Mouse (Mus musculus): ENCODE data around the gene Ppp2r5d. TPM values are rescaled to one million over a fixed set of nuclear protein-coding genes. Genes with fewer than 3 reads are reported as not detected.

The Ppp2r5d gene
- polyA plus RNA-seq (2015; fragmentation: Nextera tagmentation; extraction: Ambion mirVana) = 71.7 and 82.4 TPM in 2 replicates

DNA sequence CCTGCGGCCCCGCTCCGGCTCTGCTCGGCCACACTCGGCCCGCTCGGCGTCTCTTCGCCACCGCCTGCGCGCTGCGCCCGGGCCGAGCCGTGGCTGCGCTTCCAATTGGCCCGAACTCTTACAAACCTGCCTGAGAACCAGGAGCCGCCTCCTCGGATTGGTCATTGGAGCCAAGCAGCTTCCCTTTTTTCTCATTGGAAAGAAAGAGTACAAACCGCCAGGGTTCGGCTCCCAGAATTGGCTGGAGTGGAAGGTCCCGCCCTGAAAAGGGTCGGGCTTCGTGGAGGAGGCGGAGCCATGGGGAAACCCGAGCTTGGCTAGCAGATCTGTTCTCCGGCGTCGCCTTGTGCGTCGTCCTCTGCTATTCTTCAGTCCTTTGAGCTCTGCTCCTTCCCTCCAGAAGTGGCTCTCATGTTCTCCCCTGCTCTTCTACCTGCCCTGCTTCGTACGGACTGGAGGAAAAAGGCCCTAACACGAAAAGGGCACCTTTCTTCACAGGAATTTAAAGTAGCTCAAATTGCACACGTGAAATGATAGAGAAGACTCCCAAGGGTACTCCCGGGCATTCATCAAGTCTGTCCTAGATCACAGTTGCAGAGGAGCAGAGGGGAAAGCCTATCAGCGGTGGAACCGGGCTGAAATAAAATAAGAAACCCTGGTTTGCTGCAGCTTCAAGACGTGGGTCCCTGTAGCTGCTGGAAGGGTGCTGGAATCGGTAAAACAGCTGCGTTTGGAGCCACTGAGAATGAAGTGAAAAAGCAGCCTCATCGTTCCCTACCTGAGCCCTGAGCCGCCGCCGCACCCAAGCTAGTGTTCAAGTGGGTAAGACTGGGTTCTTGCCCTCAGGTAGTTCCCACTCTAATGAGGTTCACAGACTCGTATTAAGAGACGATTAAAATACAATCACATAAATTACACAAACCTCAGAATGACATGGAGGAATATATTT lies at the start of gene Ppp2r5d:
Ppp2r5d (minus strand) TSS at position 225 of the 949 bp plus-strand sequence.
- Histone ChIP-seq H3K27ac (ENCODE audit: low read length) (peak within 1 kb of the TSS; percentile 96), H3K9me3 (replicated peaks; ENCODE audit: control insufficient read depth, low read length) (no peaks in the 10 kb centered on the region), H3K9ac (ENCODE audit: low read length) (peak within 1 kb of the TSS; percentile 90), H3K4me2 (ENCODE audit: low read depth, low read length) (peak within 1 kb of the TSS; percentile 95), H3K36me3 (ENCODE audit: control insufficient read depth, insufficient read depth, low read length) (no peaks in the 10 kb centered on the region), H3K4me1 (ENCODE audit: control insufficient read depth, insufficient read depth, low read length) (peaks cover 37% of the 10 kb centered on the region), H3K27me3 (ENCODE audit: control insufficient read depth, insufficient read depth, low read length) (no peaks in the 10 kb centered on the region), H3K4me3 (replicated peaks; ENCODE audit: low read length) (peak within 1 kb of the TSS; percentile 86)
- under 1% methylated on average over 48 of the region's 48 CpGs for WGBS
- peak; percentile 95 for ATAC-seq (ENCODE audit: insufficient read depth, low FRiP score)

DNA sequence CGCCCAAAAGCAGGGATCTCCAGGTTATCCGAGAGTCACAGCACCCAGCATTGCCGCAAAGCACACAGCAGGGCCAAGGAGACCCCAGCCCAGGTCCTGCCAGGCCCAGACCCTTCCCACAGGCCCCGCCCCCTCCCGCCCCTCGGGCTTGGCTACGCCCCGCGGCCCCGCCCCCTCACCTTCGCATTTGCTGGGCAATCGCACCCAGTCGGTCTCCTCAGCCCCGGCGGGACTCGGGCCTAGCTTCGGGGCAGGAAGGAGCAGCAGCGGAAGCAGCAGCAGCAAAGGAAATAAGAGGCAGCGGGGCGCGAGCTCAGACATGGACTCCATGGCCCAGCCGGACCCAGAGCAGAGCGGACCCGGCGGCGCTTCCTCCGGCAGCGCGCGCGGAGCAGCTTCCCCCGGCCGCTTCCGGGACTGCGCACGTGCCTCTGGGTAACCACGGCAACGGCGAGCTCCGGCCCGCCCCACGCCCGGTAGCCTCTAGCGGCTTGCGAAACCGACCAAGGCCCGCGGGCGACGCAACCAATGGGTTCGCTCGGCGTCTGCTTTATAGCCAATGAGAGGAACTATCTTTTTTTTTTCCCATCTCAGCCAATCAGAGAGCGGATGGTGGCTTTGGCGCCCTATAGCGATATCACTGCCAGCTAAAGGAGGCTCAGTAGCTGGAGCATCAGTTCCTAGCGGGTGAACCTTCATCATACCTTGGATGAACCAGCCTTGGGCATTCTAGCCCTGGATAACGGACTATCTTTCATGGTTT lies 47.1 kb upstream of the Ppp2r5d start, which contains the start of gene Cnpy3:
Cnpy3 (minus strand) TSS at position 421 of the 763 bp plus-strand sequence.
- H3K27me3 ChIP-seq (ENCODE audit: control insufficient read depth, insufficient read depth, low read length) = no peaks in the 10 kb centered on the region
- peak; percentile 100 for ATAC-seq (ENCODE audit: insufficient read depth, low FRiP score)
- H3K4me3 ChIP-seq (replicated peaks; ENCODE audit: low read length) = peak within 1 kb of the TSS; percentile 89
- under 1% methylated on average over 58 of the region's 58 CpGs for WGBS
- H3K4me2 ChIP-seq (ENCODE audit: low read depth, low read length) = peak within 1 kb of the TSS; percentile 83
- peak within 1 kb of the TSS; percentile 86 for H3K9ac ChIP-seq (ENCODE audit: low read length)
- peak within 1 kb of the TSS; percentile 90 for H3K27ac ChIP-seq (ENCODE audit: low read length)
- H3K9me3 ChIP-seq (replicated peaks; ENCODE audit: control insufficient read depth, low read length) = no peaks in the 10 kb centered on the region
- 0 out of 2 replicates have a peak, but pooled peaks cover 2% of the 10 kb centered on the region for H3K36me3 ChIP-seq (ENCODE audit: control insufficient read depth, insufficient read depth, low read length)
- peaks cover 7% of the 10 kb centered on the region for H3K4me1 ChIP-seq (ENCODE audit: control insufficient read depth, insufficient read depth, low read length)

GRCm38 (mm10) chr17:46751056-46751793 lies 46.3 kb upstream of the Ppp2r5d start:
- no peaks in the 10 kb centered on the region for H3K27me3 ChIP-seq (ENCODE audit: control insufficient read depth, insufficient read depth, low read length)
- H3K9ac ChIP-seq (ENCODE audit: low read length) = peak overlapping the region; percentile 86
- peak overlapping the region; percentile 83 for H3K4me2 ChIP-seq (ENCODE audit: low read depth, low read length)
- peak overlapping the region; percentile 90 for H3K27ac ChIP-seq (ENCODE audit: low read length)
- peaks cover 7% of the 10 kb centered on the region for H3K4me1 ChIP-seq (ENCODE audit: control insufficient read depth, insufficient read depth, low read length)
- 0 out of 2 replicates have a peak, but pooled peaks cover 8% of the 10 kb centered on the region for H3K36me3 ChIP-seq (ENCODE audit: control insufficient read depth, insufficient read depth, low read length)
- WGBS = 16% methylated on average over 16 of the region's 16 CpGs
- ATAC-seq (ENCODE audit: insufficient read depth, low FRiP score) = no peak
- H3K9me3 ChIP-seq (replicated peaks; ENCODE audit: control insufficient read depth, low read length) = no peaks in the 10 kb centered on the region
- peak overlapping the region; percentile 89 for H3K4me3 ChIP-seq (replicated peaks; ENCODE audit: low read length)

DNA sequence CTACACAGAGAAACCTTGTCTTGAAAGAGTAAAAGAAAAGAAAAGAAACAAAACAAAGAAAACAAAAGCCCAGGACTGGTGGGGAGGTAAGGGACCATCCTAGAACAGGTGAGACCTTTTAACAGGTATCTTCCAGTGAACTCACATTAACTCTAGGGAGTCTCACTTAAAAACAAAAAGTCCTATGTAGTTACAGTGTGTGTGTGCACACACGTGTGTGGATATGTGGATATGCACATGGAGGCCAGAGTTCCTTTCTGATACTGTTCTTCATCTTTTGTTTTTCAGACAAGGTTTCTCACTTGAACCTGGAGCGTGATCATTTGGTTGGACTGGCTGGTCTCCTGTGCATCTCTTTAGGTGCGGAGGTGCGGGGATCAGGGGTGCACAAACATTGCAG lies 45.7 kb upstream of the Ppp2r5d start:
- H3K4me3 ChIP-seq (replicated peaks; ENCODE audit: low read length) = peak overlapping the region; percentile 89
- peak overlapping the region; percentile 83 for H3K4me2 ChIP-seq (ENCODE audit: low read depth, low read length)

GRCm38 (mm10) chr17:46749282-46749681 lies 44.4 kb upstream of the Ppp2r5d start:
- Histone ChIP-seq H3K27ac (ENCODE audit: low read length) (no peak overlapping the region), H3K36me3 (ENCODE audit: control insufficient read depth, insufficient read depth, low read length) (0 out of 2 replicates have a peak, but pooled peaks cover 11% of the 10 kb centered on the region), H3K27me3 (ENCODE audit: control insufficient read depth, insufficient read depth, low read length) (no peaks in the 10 kb centered on the region), H3K4me1 (ENCODE audit: control insufficient read depth, insufficient read depth, low read length) (peaks cover 7% of the 10 kb centered on the region), H3K4me3 (replicated peaks; ENCODE audit: low read length) (no peak overlapping the region), H3K9me3 (replicated peaks; ENCODE audit: control insufficient read depth, low read length) (no peaks in the 10 kb centered on the region), H3K9ac (ENCODE audit: low read length) (no peak overlapping the region), H3K4me2 (ENCODE audit: low read depth, low read length) (no peak overlapping the region)
- no peak for ATAC-seq (ENCODE audit: insufficient read depth, low FRiP score)
- 89% methylated on average over 5 of the region's 5 CpGs for WGBS

More for the DNA sequence above, 45.7 kb upstream of the Ppp2r5d start:
- ATAC-seq (ENCODE audit: insufficient read depth, low FRiP score) = no peak
- no peaks in the 10 kb centered on the region for H3K27me3 ChIP-seq (ENCODE audit: control insufficient read depth, insufficient read depth, low read length)
- peaks cover 7% of the 10 kb centered on the region for H3K4me1 ChIP-seq (ENCODE audit: control insufficient read depth, insufficient read depth, low read length)
- no peaks in the 10 kb centered on the region for H3K9me3 ChIP-seq (replicated peaks; ENCODE audit: control insufficient read depth, low read length)
- H3K9ac ChIP-seq (ENCODE audit: low read length) = peak overlapping the region; percentile 86
- 86% methylated on average over 4 of the region's 4 CpGs for WGBS
- H3K27ac ChIP-seq (ENCODE audit: low read length) = peak overlapping the region; percentile 90; the same call in 1 of the 2 replicates
- H3K36me3 ChIP-seq (ENCODE audit: control insufficient read depth, insufficient read depth, low read length) = 0 out of 2 replicates have a peak, but pooled peaks cover 11% of the 10 kb centered on the region

GRCm38 (mm10) chr17:46747806-46748205 lies 42.9 kb upstream of the Ppp2r5d start:
- Histone ChIP-seq H3K4me3 (replicated peaks; ENCODE audit: low read length) (no peak overlapping the region), H3K9me3 (replicated peaks; ENCODE audit: control insufficient read depth, low read length) (no peaks in the 10 kb centered on the region), H3K27ac (ENCODE audit: low read length) (no peak overlapping the region), H3K36me3 (ENCODE audit: control insufficient read depth, insufficient read depth, low read length) (0 out of 2 replicates have a peak, but pooled peaks cover 11% of the 10 kb centered on the region), H3K4me1 (ENCODE audit: control insufficient read depth, insufficient read depth, low read length) (peaks cover 7% of the 10 kb centered on the region), H3K9ac (ENCODE audit: low read length) (no peak overlapping the region; the same call in 1 of the 2 replicates), H3K4me2 (ENCODE audit: low read depth, low read length) (no peak overlapping the region), H3K27me3 (ENCODE audit: control insufficient read depth, insufficient read depth, low read length) (no peaks in the 10 kb centered on the region)
- WGBS = 82% methylated on average over 2 of the region's 2 CpGs
- ATAC-seq (ENCODE audit: insufficient read depth, low FRiP score) = no peak

DNA sequence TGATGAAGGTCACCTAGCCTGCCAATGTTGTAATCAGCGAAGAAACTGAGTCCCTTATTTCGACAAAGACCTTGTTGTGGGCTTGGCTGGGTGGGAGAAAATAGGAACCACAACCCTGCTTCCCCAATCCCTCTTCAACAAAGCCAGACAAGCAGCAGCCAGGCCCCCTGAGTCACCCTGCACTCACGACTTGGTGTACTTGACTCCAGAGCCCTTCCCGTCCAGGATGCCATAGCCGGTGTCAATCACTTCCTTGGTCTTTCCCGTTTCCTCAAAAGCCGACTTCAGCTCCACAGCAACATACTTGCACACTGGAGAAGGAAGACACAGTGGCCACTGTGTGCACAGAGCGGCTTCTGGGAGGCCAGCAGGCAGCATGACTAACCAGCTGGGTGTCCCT lies 42.3 kb upstream of the Ppp2r5d start:
- no peak overlapping the region for H3K27ac ChIP-seq (ENCODE audit: low read length)
- no peak for ATAC-seq (ENCODE audit: insufficient read depth, low FRiP score)
- H3K4me2 ChIP-seq (ENCODE audit: low read depth, low read length) = no peak overlapping the region
- no peaks in the 10 kb centered on the region for H3K27me3 ChIP-seq (ENCODE audit: control insufficient read depth, insufficient read depth, low read length)
- no peak overlapping the region for H3K4me3 ChIP-seq (replicated peaks; ENCODE audit: low read length)
- peaks cover 7% of the 10 kb centered on the region for H3K4me1 ChIP-seq (ENCODE audit: control insufficient read depth, insufficient read depth, low read length)
- H3K9me3 ChIP-seq (replicated peaks; ENCODE audit: control insufficient read depth, low read length) = no peaks in the 10 kb centered on the region
- H3K36me3 ChIP-seq (ENCODE audit: control insufficient read depth, insufficient read depth, low read length) = 0 out of 2 replicates have a peak, but pooled peaks cover 11% of the 10 kb centered on the region
- 77% methylated on average over 8 of the region's 8 CpGs for WGBS
- no peak overlapping the region for H3K9ac ChIP-seq (ENCODE audit: low read length)

DNA sequence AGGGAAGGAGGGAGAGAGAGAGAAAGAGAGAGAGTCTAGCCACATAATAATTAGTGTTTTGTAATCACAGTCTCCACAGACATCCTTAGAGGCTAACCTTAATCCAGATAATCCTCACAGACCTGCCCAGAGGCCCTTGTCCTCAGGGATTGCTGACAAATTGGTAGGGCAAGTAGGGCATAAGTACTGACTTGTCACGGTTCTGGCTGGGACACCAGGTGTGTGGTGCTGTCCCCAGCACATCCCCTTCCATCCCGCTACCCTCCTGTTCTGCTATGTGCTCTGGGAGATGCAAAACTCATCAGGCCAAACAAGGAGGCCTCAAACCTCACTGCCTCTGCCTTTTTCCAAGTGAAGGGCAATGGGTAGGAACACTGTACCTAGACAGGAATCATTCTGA lies 40.6 kb upstream of the Ppp2r5d start:
- 91% methylated on average over 2 of the region's 2 CpGs for WGBS
- ATAC-seq (ENCODE audit: insufficient read depth, low FRiP score) = no peak
- H3K36me3 ChIP-seq (ENCODE audit: control insufficient read depth, insufficient read depth, low read length) = 0 out of 2 replicates have a peak, but pooled peaks cover 11% of the 10 kb centered on the region

More for the DNA sequence above, 40.6 kb upstream of the Ppp2r5d start:
- H3K27ac ChIP-seq (ENCODE audit: low read length) = no peak overlapping the region
- no peaks in the 10 kb centered on the region for H3K9me3 ChIP-seq (replicated peaks; ENCODE audit: control insufficient read depth, low read length)
- no peak overlapping the region for H3K4me2 ChIP-seq (ENCODE audit: low read depth, low read length)
- H3K27me3 ChIP-seq (ENCODE audit: control insufficient read depth, insufficient read depth, low read length) = no peaks in the 10 kb centered on the region
- no peak overlapping the region for H3K4me3 ChIP-seq (replicated peaks; ENCODE audit: low read length)
- 0 out of 2 replicates have a peak overlapping the region, but pooled peaks have one; percentile 7 for H3K9ac ChIP-seq (ENCODE audit: low read length)
- peaks cover under 1% of the 10 kb centered on the region; the same call in 1 of the 2 replicates for H3K4me1 ChIP-seq (ENCODE audit: control insufficient read depth, insufficient read depth, low read length)
